Mouse (Mus musculus): ENCODE results near the gene Crp. TPM values are rescaled to one million over a fixed set of nuclear protein-coding genes. Genes with fewer than 3 reads are reported as not detected.

Crp gene
- total RNA-seq, 1 experiment = not detected

DNA sequence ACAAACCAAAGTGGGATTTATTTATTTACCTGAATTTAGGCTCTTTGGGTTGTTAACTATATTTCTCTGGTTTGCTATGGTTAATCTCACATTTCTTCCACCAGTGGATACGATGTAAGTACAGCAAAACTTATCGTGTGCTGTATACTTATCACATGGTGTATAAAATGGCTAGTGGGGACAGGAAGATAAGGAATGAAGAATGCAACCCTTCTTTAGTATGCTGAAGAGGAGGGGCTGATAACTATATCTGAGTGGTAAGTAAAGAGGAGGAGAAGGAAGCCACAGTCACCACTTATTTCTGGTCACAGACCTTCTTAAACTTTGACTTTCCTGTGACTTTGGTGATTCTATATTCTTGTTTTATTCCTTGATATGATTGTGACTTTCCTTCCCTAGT, 87.5 kb downstream of the Crp start:
- H3K9ac ChIP-seq (ENCODE audit: insufficient read depth, low read depth, low read length, poor library complexity, severe bottlenecking) = no peak overlapping the region
- no peaks in the 10 kb centered on the region for H3K9me3 ChIP-seq (ENCODE audit: control insufficient read depth, insufficient read depth, low read depth, low read length)
- DNase-seq (ENCODE audit: low read depth, low spot score) = no peak
- no peaks in the 10 kb centered on the region for H3K36me3 ChIP-seq (ENCODE audit: control insufficient read depth, insufficient read depth, low read length, poor library complexity, severe bottlenecking)
- TF ChIP-seq CHD2 (IDR thresholded peaks at IDR 0.05; ENCODE audit: low read depth, low read length) = no peak
- TF ChIP-seq MAFK (IDR thresholded peaks at IDR 0.05; ENCODE audit: insufficient read depth, low read depth, low read length) = no peak
- TF ChIP-seq ZC3H11A (IDR thresholded peaks at IDR 0.05; ENCODE audit: borderline replicate concordance, low read depth, low read length) = no peak
- TF ChIP-seq HCFC1 (IDR thresholded peaks at IDR 0.05; ENCODE audit: borderline replicate concordance, insufficient read depth, low read length) = no peak
- TF ChIP-seq ZNF384 (IDR thresholded peaks at IDR 0.05; ENCODE audit: low read depth, low read length) = no peak
- H3K4me3 ChIP-seq (ENCODE audit: insufficient read depth in 1 of 2, low read depth in 1 of 2, low read length in 2 of 2, poor library complexity in 1 of 2, severe bottlenecking in 1 of 2) = no peak overlapping the region
- in situ Hi-C loops (cut with MboI; ENCODE audit: low sequenced_read_pairs in 2 of 2, unreplicated experiment in 2 of 2) = no loop called here
- H3K27ac ChIP-seq (ENCODE audit: insufficient read depth, low read depth, low read length, poor library complexity, severe bottlenecking) = no peak overlapping the region
- peaks cover 0 to 2% of the 10 kb centered on the region in 2 experiments; a peak in 1 of 4 replicates for H3K4me1 ChIP-seq (ENCODE audit: control insufficient read depth in 2 of 2, insufficient read depth in 2 of 2, low read length in 2 of 2, poor library complexity in 1 of 2)

- no peak for TF ChIP-seq ZNF384 (IDR thresholded peaks at IDR 0.05; ENCODE audit: low read depth, low read length)
- Histone ChIP-seq H3K36me3 (ENCODE audit: control insufficient read depth, insufficient read depth, low read length, poor library complexity, severe bottlenecking) (no peaks in the 10 kb centered on the region), H3K9ac (ENCODE audit: insufficient read depth, low read depth, low read length, poor library complexity, severe bottlenecking) (no peak overlapping the region), H3K4me3 (ENCODE audit: insufficient read depth in 1 of 2, low read depth in 1 of 2, low read length in 2 of 2, poor library complexity in 1 of 2, severe bottlenecking in 1 of 2) (no peak overlapping the region), H3K9me3 (ENCODE audit: control insufficient read depth, insufficient read depth, low read depth, low read length) (no peaks in the 10 kb centered on the region), H3K27ac (ENCODE audit: insufficient read depth, low read depth, low read length, poor library complexity, severe bottlenecking) (no peak overlapping the region), H3K4me1 (ENCODE audit: control insufficient read depth in 2 of 2, insufficient read depth in 2 of 2, low read length in 2 of 2, poor library complexity in 1 of 2) (peaks cover 0 to 2% of the 10 kb centered on the region in 2 experiments; a peak in 1 of 4 replicates)
- in situ Hi-C loops (cut with MboI; ENCODE audit: low sequenced_read_pairs in 2 of 2, unreplicated experiment in 2 of 2) = no loop called here
- no peak for DNase-seq (ENCODE audit: low read depth, low spot score)
Observed at GRCm38 (mm10) chr1:172785886-172786285, 88.0 kb downstream of the Crp start.

DNA sequence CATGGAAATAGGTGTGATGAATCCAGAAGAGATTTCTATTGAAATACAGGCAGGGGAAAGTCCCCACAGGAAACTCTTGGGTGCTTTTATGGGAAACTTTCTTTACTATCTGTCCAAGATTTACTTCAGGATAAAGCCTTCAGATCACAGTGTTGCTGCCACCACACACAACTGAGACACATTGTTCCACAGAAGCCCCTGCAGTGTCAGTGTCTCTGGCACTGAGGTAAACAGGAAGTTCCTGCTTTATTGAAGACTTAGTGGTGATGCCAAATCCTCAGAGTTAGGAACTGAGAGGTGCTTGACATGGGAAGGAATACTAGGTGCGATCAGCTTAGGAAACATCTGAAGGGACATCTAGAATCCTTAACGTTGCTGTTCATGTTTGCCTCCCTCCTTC, 131.1 kb downstream of the Crp start:
- H3K4me1 ChIP-seq (ENCODE audit: control insufficient read depth in 2 of 2, insufficient read depth in 2 of 2, low read length in 2 of 2, poor library complexity in 1 of 2) = no peaks in the 10 kb centered on the region
- H3K36me3 ChIP-seq (ENCODE audit: control insufficient read depth, insufficient read depth, low read length, poor library complexity, severe bottlenecking) = no peaks in the 10 kb centered on the region
- no peak overlapping the region for H3K9ac ChIP-seq (ENCODE audit: insufficient read depth, low read depth, low read length, poor library complexity, severe bottlenecking)
- no peak overlapping the region for H3K4me3 ChIP-seq (ENCODE audit: insufficient read depth in 1 of 2, low read depth in 1 of 2, low read length in 2 of 2, poor library complexity in 1 of 2, severe bottlenecking in 1 of 2)
- no peak for DNase-seq (ENCODE audit: low read depth, low spot score)
- no peaks in the 10 kb centered on the region for H3K9me3 ChIP-seq (ENCODE audit: control insufficient read depth, insufficient read depth, low read depth, low read length)
- TF ChIP-seq CHD2 (IDR thresholded peaks at IDR 0.05; ENCODE audit: low read depth, low read length) (no peak), ZNF384 (IDR thresholded peaks at IDR 0.05; ENCODE audit: low read depth, low read length) (no peak), ZC3H11A (IDR thresholded peaks at IDR 0.05; ENCODE audit: borderline replicate concordance, low read depth, low read length) (no peak), HCFC1 (IDR thresholded peaks at IDR 0.05; ENCODE audit: borderline replicate concordance, insufficient read depth, low read length) (no peak)
- H3K27ac ChIP-seq (ENCODE audit: insufficient read depth, low read depth, low read length, poor library complexity, severe bottlenecking) = no peak overlapping the region
- in situ Hi-C loops (cut with MboI; ENCODE audit: low sequenced_read_pairs in 2 of 2, unreplicated experiment in 2 of 2) = no loop called here

DNA sequence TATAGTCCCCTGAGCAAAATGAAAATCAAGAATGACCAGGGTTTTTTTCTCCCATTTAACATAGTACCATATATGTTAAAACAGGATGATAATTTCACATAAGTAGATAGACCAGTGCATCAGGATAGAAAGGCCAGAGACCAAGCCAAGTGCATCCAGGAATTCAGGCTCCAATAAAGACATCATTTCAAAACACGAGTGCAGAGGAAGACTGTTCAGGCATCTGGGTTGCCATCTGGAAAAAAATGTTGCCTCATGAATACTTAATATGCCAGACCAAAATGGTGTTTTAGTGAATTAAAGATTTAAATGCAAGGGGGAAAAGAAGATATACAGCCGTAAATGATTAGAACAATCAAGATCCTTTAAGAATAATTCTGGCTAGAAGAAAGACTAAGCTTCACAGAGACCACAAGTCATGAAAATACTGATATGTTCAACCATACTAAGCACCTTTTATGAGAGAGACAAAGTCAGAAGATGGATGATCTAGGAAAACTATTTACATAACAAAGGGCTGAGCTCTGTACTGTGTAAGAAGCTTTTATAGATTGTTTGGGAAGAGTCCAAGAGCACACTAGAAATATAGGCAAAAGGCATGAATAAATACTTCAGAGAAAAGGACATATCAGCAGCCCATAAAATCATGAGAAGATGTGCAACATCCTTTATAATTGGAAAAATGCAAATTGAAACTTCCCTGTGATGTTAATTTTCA, 149.3 kb downstream of the Crp start:
- no peaks in the 10 kb centered on the region for H3K36me3 ChIP-seq (ENCODE audit: control insufficient read depth, insufficient read depth, low read length, poor library complexity, severe bottlenecking)
- no peak overlapping the region for H3K4me3 ChIP-seq (ENCODE audit: insufficient read depth in 1 of 2, low read depth in 1 of 2, low read length in 2 of 2, poor library complexity in 1 of 2, severe bottlenecking in 1 of 2)
- H3K9ac ChIP-seq (ENCODE audit: insufficient read depth, low read depth, low read length, poor library complexity, severe bottlenecking) = no peak overlapping the region
- H3K27ac ChIP-seq (ENCODE audit: insufficient read depth, low read depth, low read length, poor library complexity, severe bottlenecking) = no peak overlapping the region
- H3K9me3 ChIP-seq (ENCODE audit: control insufficient read depth, insufficient read depth, low read depth, low read length) = 0 out of 2 replicates have a peak, but pooled peaks cover 2% of the 10 kb centered on the region
- TF ChIP-seq ZNF384 (IDR thresholded peaks at IDR 0.05; ENCODE audit: low read depth, low read length) = no peak
- no peak for TF ChIP-seq ZC3H11A (IDR thresholded peaks at IDR 0.05; ENCODE audit: borderline replicate concordance, low read depth, low read length)
- no peak for TF ChIP-seq HCFC1 (IDR thresholded peaks at IDR 0.05; ENCODE audit: borderline replicate concordance, insufficient read depth, low read length)
- TF ChIP-seq MAFK (IDR thresholded peaks at IDR 0.05; ENCODE audit: insufficient read depth, low read depth, low read length) = no peak
- no peak for TF ChIP-seq CHD2 (IDR thresholded peaks at IDR 0.05; ENCODE audit: low read depth, low read length)
- no peak for DNase-seq (ENCODE audit: low read depth, low spot score)
- in situ Hi-C loops (cut with MboI; ENCODE audit: low sequenced_read_pairs in 2 of 2, unreplicated experiment in 2 of 2) = no loop called here
- H3K4me1 ChIP-seq (ENCODE audit: control insufficient read depth in 2 of 2, insufficient read depth in 2 of 2, low read length in 2 of 2, poor library complexity in 1 of 2) = no peaks in the 10 kb centered on the region

- Histone ChIP-seq H3K9ac (ENCODE audit: insufficient read depth, low read depth, low read length, poor library complexity, severe bottlenecking) (no peak overlapping the region), H3K4me3 (ENCODE audit: insufficient read depth in 1 of 2, low read depth in 1 of 2, low read length in 2 of 2, poor library complexity in 1 of 2, severe bottlenecking in 1 of 2) (no peak overlapping the region), H3K36me3 (ENCODE audit: control insufficient read depth, insufficient read depth, low read length, poor library complexity, severe bottlenecking) (no peaks in the 10 kb centered on the region), H3K27ac (ENCODE audit: insufficient read depth, low read depth, low read length, poor library complexity, severe bottlenecking) (no peak overlapping the region), H3K9me3 (ENCODE audit: control insufficient read depth, insufficient read depth, low read depth, low read length) (no peaks in the 10 kb centered on the region), H3K4me1 (ENCODE audit: control insufficient read depth in 2 of 2, insufficient read depth in 2 of 2, low read length in 2 of 2, poor library complexity in 1 of 2) (no peaks in the 10 kb centered on the region)
- DNase-seq (ENCODE audit: low read depth, low spot score) = no peak
- TF ChIP-seq HCFC1 (IDR thresholded peaks at IDR 0.05; ENCODE audit: borderline replicate concordance, insufficient read depth, low read length) = no peak
- TF ChIP-seq CHD2 (IDR thresholded peaks at IDR 0.05; ENCODE audit: low read depth, low read length) = no peak
- no peak for TF ChIP-seq MAFK (IDR thresholded peaks at IDR 0.05; ENCODE audit: insufficient read depth, low read depth, low read length)
- no peak for TF ChIP-seq ZC3H11A (IDR thresholded peaks at IDR 0.05; ENCODE audit: borderline replicate concordance, low read depth, low read length)
- no peak for TF ChIP-seq ZNF384 (IDR thresholded peaks at IDR 0.05; ENCODE audit: low read depth, low read length)
- in situ Hi-C loops (cut with MboI; ENCODE audit: low sequenced_read_pairs in 2 of 2, unreplicated experiment in 2 of 2) = no loop called here
Observed at GRCm38 (mm10) chr1:172848171-172848570, 150.3 kb downstream of the Crp start.
